Mouse (Mus musculus) MEL (cell line): ENCODE measurements around the gene Mpz. TPM values are rescaled to one million over a fixed set of nuclear protein-coding genes. Genes with fewer than 3 reads are reported as not detected.

ENCODE experiments used
- DNase-seq: peaks from one replicate; pipeline ENCODE4 v3.0.0; 2011; ENCODE audit warnings: low read depth, low spot score
- H3K27ac ChIP-seq: 2 replicates; pipeline ENCODE4 v1.5.1; 2012; ENCODE audit warnings: low read depth, mild to moderate bottlenecking, control low read depth, low read length, moderate library complexity; ENCODE audit not compliant: control insufficient read depth
- H3K27me3 ChIP-seq, 2 experiments: fragments of 150-350 bp in 1 of 2; sonication (generic) in 1 of 2; 2 replicates each; pipeline ENCODE4 v1.6.1; 2012; ENCODE audit warnings: low read length in 2 of 2, mild to moderate bottlenecking in 2 of 2, improper control_type of control experiment in 1 of 2, moderate library complexity in 1 of 2; ENCODE audit not compliant: insufficient read depth in 2 of 2, control insufficient read depth in 1 of 2
- H3K36me3 ChIP-seq, 2 experiments: 2 replicates each; pipeline ENCODE4 v1.6.1; 2012 to 2014; ENCODE audit warnings: low read length in 2 of 2, improper control_type of control experiment in 1 of 2, inconsistent platforms in 1 of 2, mild to moderate bottlenecking in 1 of 2; ENCODE audit not compliant: insufficient read depth in 2 of 2, control insufficient read depth in 1 of 2
- H3K4me1 ChIP-seq, 2 experiments: fragments of 150-350 bp in 1 of 2; sonication (generic) in 1 of 2; 2 replicates each; pipeline ENCODE4 v1.6.1; 2012; ENCODE audit warnings: low read length in 2 of 2, improper control_type of control experiment in 1 of 2, mild to moderate bottlenecking in 1 of 2; ENCODE audit not compliant: insufficient read depth in 2 of 2, control insufficient read depth in 1 of 2
- H3K4me3 ChIP-seq, 2 experiments: fragments of 150-350 bp in 1 of 2; sonication (generic) in 1 of 2; 2 replicates each; pipeline ENCODE4 v1.5.1; 2012; ENCODE audit warnings: low read depth in 2 of 2, low read length in 2 of 2, mild to moderate bottlenecking in 2 of 2, moderate library complexity in 2 of 2, control low read depth in 1 of 2, improper control_type of control experiment in 1 of 2; ENCODE audit not compliant: control insufficient read depth in 1 of 2, insufficient read depth in 1 of 2
- H3K79me2 ChIP-seq: 2 replicates; pipeline ENCODE4 v1.6.1; 2012; ENCODE audit warnings: mild to moderate bottlenecking, low read length, moderate library complexity; ENCODE audit not compliant: control insufficient read depth, poor library complexity, insufficient read depth
- H3K9ac ChIP-seq: 2 replicates; pipeline ENCODE4 v1.6.1; 2012; ENCODE audit warnings: low read depth, mild to moderate bottlenecking, control low read depth, low read length, moderate library complexity; ENCODE audit not compliant: control insufficient read depth, poor library complexity, severe bottlenecking
- H3K9me3 ChIP-seq: fragments of 150-350 bp; sonication (generic); replicated peaks from 2 replicates; pipeline ENCODE4 v1.6.1; 2012; ENCODE audit warnings: mild to moderate bottlenecking, low read length, improper control_type of control experiment, moderate library complexity; ENCODE audit not compliant: insufficient read depth
- BHLHE40 ChIP-seq: IDR thresholded peaks from 2 replicates; pipeline ENCODE4 v1.6.1; 2012; ENCODE audit warnings: low read depth, mild to moderate bottlenecking, inconsistent platforms, low read length, improper control_type of control experiment, borderline replicate concordance
- CHD1 ChIP-seq: IDR thresholded peaks from 2 replicates; pipeline ENCODE4 v1.6.1; 2012; ENCODE audit warnings: low read depth, mild to moderate bottlenecking, inconsistent platforms, low read length, improper control_type of control experiment
- CHD2 ChIP-seq: IDR thresholded peaks from 2 replicates; pipeline ENCODE4 v1.6.1; 2011; ENCODE audit warnings: low read length, improper control_type of control experiment
- CTCF ChIP-seq, 3 experiments: IDR thresholded peaks in 2 of 3; conservative IDR thresholded peaks in 1 of 3; 2 replicates each; pipeline ENCODE4 v1.5.1; 2011 to 2012; ENCODE audit warnings: low read length in 3 of 3, low read depth in 2 of 3, mild to moderate bottlenecking in 2 of 3, improper control_type of control experiment in 1 of 3, inconsistent platforms in 1 of 3, mixed read lengths in 1 of 3, moderate library complexity in 1 of 3; ENCODE audit not compliant: control insufficient read depth in 1 of 3, insufficient read depth in 1 of 3, poor library complexity in 1 of 3, severe bottlenecking in 1 of 3
- ELF1 ChIP-seq: IDR thresholded peaks from 2 replicates; pipeline ENCODE4 v1.6.1; 2014; ENCODE audit warnings: low read depth, mild to moderate bottlenecking, inconsistent platforms, low read length, improper control_type of control experiment, moderate library complexity
- EP300 ChIP-seq, 2 experiments: IDR thresholded peaks; 2 replicates each; pipeline ENCODE4 v1.6.1; 2011; ENCODE audit warnings: improper control_type of control experiment in 2 of 2, low read length in 2 of 2, low read depth in 1 of 2, mild to moderate bottlenecking in 1 of 2
- GABPA ChIP-seq: IDR thresholded peaks from 2 replicates; pipeline ENCODE4 v1.6.1; 2012; ENCODE audit warnings: low read depth, mild to moderate bottlenecking, inconsistent platforms, low read length, improper control_type of control experiment, moderate library complexity
- GATA1 ChIP-seq: IDR thresholded peaks from 2 replicates; pipeline ENCODE4 v1.6.1; 2011; ENCODE audit warnings: low read depth, low read length, improper control_type of control experiment
- KAT2A ChIP-seq: conservative IDR thresholded peaks from 2 replicates; pipeline ENCODE4 v1.6.1; 2012; ENCODE audit warnings: low read depth, low read length, improper control_type of control experiment, inconsistent platforms
- MAFK ChIP-seq: IDR thresholded peaks from 2 replicates; pipeline ENCODE4 v1.6.1; 2011; ENCODE audit warnings: low read depth, mild to moderate bottlenecking, low read length, improper control_type of control experiment, borderline replicate concordance
- MAX ChIP-seq: IDR thresholded peaks from 2 replicates; pipeline ENCODE4 v1.6.1; 2011; ENCODE audit warnings: low read length, improper control_type of control experiment
- MYB ChIP-seq: IDR thresholded peaks from 2 replicates; pipeline ENCODE4 v1.6.1; 2011; ENCODE audit warnings: mild to moderate bottlenecking, low read depth, low read length, improper control_type of control experiment
- MYC ChIP-seq: IDR thresholded peaks from 2 replicates; pipeline ENCODE4 v1.6.1; 2011; ENCODE audit warnings: low read depth, mild to moderate bottlenecking, low read length, improper control_type of control experiment, moderate library complexity
- POLR2AphosphoS5 ChIP-seq: IDR thresholded peaks from 2 replicates; pipeline ENCODE4 v1.6.1; 2012; ENCODE audit warnings: low read depth, borderline replicate concordance, mild to moderate bottlenecking, inconsistent platforms, low read length, moderate library complexity, mixed read lengths
- RAD21 ChIP-seq: IDR thresholded peaks from 2 replicates; pipeline ENCODE4 v1.6.1; 2011; ENCODE audit warnings: mild to moderate bottlenecking, low read depth, low read length, improper control_type of control experiment
- TAL1 ChIP-seq: IDR thresholded peaks from 2 replicates; pipeline ENCODE4 v1.6.1; 2012; ENCODE audit warnings: mild to moderate bottlenecking, inconsistent platforms, low read length, moderate library complexity, mixed read lengths
- TCF12 ChIP-seq: IDR thresholded peaks from 2 replicates; pipeline ENCODE4 v1.6.1; 2014; ENCODE audit warnings: low read depth, mild to moderate bottlenecking, inconsistent platforms, low read length, improper control_type of control experiment, moderate library complexity
- USF2 ChIP-seq, 2 experiments: IDR thresholded peaks; 2 replicates each; pipeline ENCODE4 v1.6.1; 2011 to 2012; ENCODE audit warnings: improper control_type of control experiment in 2 of 2, low read length in 2 of 2, borderline replicate concordance in 1 of 2, inconsistent platforms in 1 of 2, low read depth in 1 of 2, mild to moderate bottlenecking in 1 of 2; ENCODE audit not compliant: insufficient read depth in 1 of 2
- ZC3H11A ChIP-seq: IDR thresholded peaks from 2 replicates; pipeline ENCODE4 v1.6.1; 2012; ENCODE audit warnings: low read depth, mild to moderate bottlenecking, inconsistent platforms, low read length, improper control_type of control experiment
- ZMIZ1 ChIP-seq: IDR thresholded peaks from 2 replicates; pipeline ENCODE4 v1.6.1; 2012; ENCODE audit warnings: low read depth, mild to moderate bottlenecking, inconsistent platforms, low read length, improper control_type of control experiment, moderate library complexity
- polyA plus RNA-seq, 2 experiments: library from polyadenylated mRNA; stranded (reverse) in 1 of 2; unstranded in 1 of 2; fragments of >175 nt in 1 of 2; fragments of >200 nt in 1 of 2; gene quantifications; 2 replicates each; pipeline versions ENCODE4 v1.2.1 to v1.2.4; 2012; ENCODE audit warnings: low replicate concordance in 2 of 2, low read depth in 1 of 2; ENCODE audit not compliant: insufficient read length in 2 of 2, insufficient read depth in 1 of 2, missing spikeins in 1 of 2
- total RNA-seq: library from RNA; depleted of rRNA; stranded (reverse); fragments of 300-350 nt; gene quantifications from 2 replicates; pipeline ENCODE4 v1.2.3, GENCODE M21; 2012

Mpz gene
- total and polyA plus RNA-seq, 3 experiments: 0.28 TPM; not detected in 2

GRCm38 (mm10) chr1:171121839-171122238 lies 28.7 kb upstream of the Mpz start:
- H3K9ac ChIP-seq: no peak overlapping the region
- DNase-seq: peak; percentile 23
- H3K79me2 ChIP-seq: no peaks in the 10 kb centered on the region
- no peak overlapping the region for H3K4me3 ChIP-seq
- H3K9me3 ChIP-seq: no peaks in the 10 kb centered on the region
- no peak for TF ChIP-seq RAD21
- no peak for TF ChIP-seq GABPA
- TF ChIP-seq ZC3H11A: no peak
- TF ChIP-seq CHD2: no peak
- TF ChIP-seq TAL1: no peak
- no peak for TF ChIP-seq USF2 (IDR thresholded peaks at IDR 0.05; ENCODE audit: borderline replicate concordance in 1 of 2, insufficient read depth in 1 of 2, low read depth in 1 of 2, low read length in 2 of 2)
- H3K27me3 ChIP-seq: no peaks in the 10 kb centered on the region
- no peak overlapping the region for H3K27ac ChIP-seq
- H3K4me1 ChIP-seq: peaks cover 5% of the 10 kb centered on the region in 2 experiments; a peak in 3 of 4 replicates
- peaks cover 0 to 6% of the 10 kb centered on the region in 2 experiments; a peak in 1 of 4 replicates for H3K36me3 ChIP-seq

- Histone ChIP-seq H3K27me3 (no peaks in the 10 kb centered on the region), H3K4me1 (peaks cover 5% of the 10 kb centered on the region in 2 experiments; a peak in 3 of 4 replicates), H3K79me2 (no peaks in the 10 kb centered on the region), H3K36me3 (peaks cover 2 to 6% of the 10 kb centered on the region in 2 experiments; a peak in 2 of 4 replicates), H3K9me3 (no peaks in the 10 kb centered on the region), H3K4me3 (no peak overlapping the region), H3K9ac (no peak overlapping the region), H3K27ac (no peak overlapping the region)
- DNase-seq: no peak
- TF ChIP-seq MYC: no peak
- TF ChIP-seq ELF1: no peak
- no peak for TF ChIP-seq KAT2A
- TF ChIP-seq MYB: no peak
- TF ChIP-seq BHLHE40: no peak
- no peak for TF ChIP-seq GATA1
- TF ChIP-seq TCF12: no peak
- TF ChIP-seq CTCF (IDR thresholded peaks at IDR 0.05 in 2 of 3, conservative IDR thresholded peaks at IDR 0.05 in 1 of 3; ENCODE audit: control insufficient read depth in 1 of 3, insufficient read depth in 1 of 3, low read depth in 2 of 3, low read length in 3 of 3, poor library complexity in 1 of 3, severe bottlenecking in 1 of 3): no peak
- no peak for TF ChIP-seq MAX
- no peak for TF ChIP-seq ZMIZ1
- TF ChIP-seq POLR2AphosphoS5: no peak
- TF ChIP-seq GABPA: no peak
- TF ChIP-seq MAFK: no peak
- TF ChIP-seq CHD1: no peak
- no peak for TF ChIP-seq EP300 (IDR thresholded peaks at IDR 0.05; ENCODE audit: low read depth in 1 of 2, low read length in 2 of 2)
Observed at GRCm38 (mm10) chr1:171122932-171123331, 27.6 kb upstream of the Mpz start.
